Mouse (Mus musculus) intestine, embryonic 14.5 days (tissue): ENCODE data around the gene Sp7. TPM values are rescaled to one million over a fixed set of nuclear protein-coding genes. Genes with fewer than 3 reads are reported as not detected.
A peak's percentile ranks its signal among the peaks of the same experiment; 100 is the strongest.

ENCODE experiments used
- ATAC-seq: fragments of 200-750 bp; cut with Nextera tagmentation; replicated peaks from 2 replicates; pipeline ENCODE4 v1.8.0; 2017; ENCODE audit warnings: low read depth, moderate number of reproducible peaks, moderate TSS enrichment, moderate library complexity; ENCODE audit not compliant: low FRiP score, low TSS enrichment
- DNase-seq: peaks from one replicate; pipeline ENCODE4 v3.0.0-alpha.2; 2018; ENCODE audit warnings: low spot score
- H3K27ac ChIP-seq: fragments of 300-500 bp; sonication (generic); 2 replicates; pipeline ENCODE4 v1.5.1; 2014; ENCODE audit warnings: low read depth, mild to moderate bottlenecking, control low read depth
- H3K27me3 ChIP-seq: fragments of 300-500 bp; sonication (generic); replicated peaks from 2 replicates; pipeline ENCODE4 v1.6.1; 2014; ENCODE audit warnings: low read length, control low read depth; ENCODE audit not compliant: control insufficient read depth, insufficient read depth
- H3K36me3 ChIP-seq: fragments of 300-500 bp; sonication (generic); 2 replicates; pipeline ENCODE4 v1.6.1; 2014; ENCODE audit warnings: low read length, control low read depth; ENCODE audit not compliant: control insufficient read depth, insufficient read depth
- H3K4me1 ChIP-seq: fragments of 300-500 bp; sonication (generic); replicated peaks from 2 replicates; pipeline ENCODE4 v1.6.1; 2014; ENCODE audit warnings: low read length, control low read depth, mixed read lengths; ENCODE audit not compliant: control insufficient read depth, insufficient read depth
- H3K4me2 ChIP-seq: fragments of 300-500 bp; sonication (generic); 2 replicates; pipeline ENCODE4 v1.6.1; 2014; ENCODE audit warnings: low read length
- H3K4me3 ChIP-seq: fragments of 300-500 bp; sonication (generic); 2 replicates; pipeline ENCODE4 v1.5.1; 2014; ENCODE audit warnings: low read depth, low read length, control low read depth, mixed read lengths
- H3K9ac ChIP-seq: fragments of 300-500 bp; sonication (generic); 2 replicates; pipeline ENCODE4 v1.6.1; 2014; ENCODE audit warnings: mild to moderate bottlenecking, low read length
- H3K9me3 ChIP-seq: fragments of 300-500 bp; sonication (generic); 2 replicates; pipeline ENCODE4 v1.6.1; 2016; ENCODE audit warnings: low read length, control low read depth; ENCODE audit not compliant: control insufficient read depth
- WGBS: fragments of 180-500 bp; shearing (Covaris S2); extraction: QIAGEN DNeasy Blood & Tissue Kit; methylation state at CpG from one replicate; pipeline ENCODE4 v1.1.7; 2014; 5-methylcytosine and 5-hydroxymethylcytosine counted together
- polyA plus RNA-seq: library from polyadenylated mRNA; unstranded; fragments of >200 nt; fragmentation: Nextera tagmentation; extraction: Ambion mirVana; gene quantifications from 2 replicates; pipeline ENCODE4 v1.2.1, GENCODE M21; 2014

Gene Sp7
- polyA plus RNA-seq, 1 experiment from 2014 or later: 1.2 TPM

GRCm38 (mm10) chr15:102405489-102406195, 38.7 kb upstream of the Sp7 start, which contains the start of gene Sp1:
Sp1 (plus strand) TSS chr15:102406143.
- H3K4me3 ChIP-seq: peak within 1 kb of the TSS; percentile 67
- H3K27me3 ChIP-seq: no peaks in the 10 kb centered on the region
- peak within 1 kb of the TSS; percentile 100 for H3K27ac ChIP-seq
- under 1% methylated on average over 38 of the region's 38 CpGs for WGBS
- DNase-seq (peak; percentile 98), ATAC-seq (peak; percentile 97)
- H3K36me3 ChIP-seq: peaks cover 32% of the 10 kb centered on the region
- peak within 1 kb of the TSS; percentile 84 for H3K4me2 ChIP-seq
- H3K9me3 ChIP-seq: no peaks in the 10 kb centered on the region
- peak within 1 kb of the TSS; percentile 97 for H3K9ac ChIP-seq
- H3K4me1 ChIP-seq: peaks cover 34% of the 10 kb centered on the region

DNA sequence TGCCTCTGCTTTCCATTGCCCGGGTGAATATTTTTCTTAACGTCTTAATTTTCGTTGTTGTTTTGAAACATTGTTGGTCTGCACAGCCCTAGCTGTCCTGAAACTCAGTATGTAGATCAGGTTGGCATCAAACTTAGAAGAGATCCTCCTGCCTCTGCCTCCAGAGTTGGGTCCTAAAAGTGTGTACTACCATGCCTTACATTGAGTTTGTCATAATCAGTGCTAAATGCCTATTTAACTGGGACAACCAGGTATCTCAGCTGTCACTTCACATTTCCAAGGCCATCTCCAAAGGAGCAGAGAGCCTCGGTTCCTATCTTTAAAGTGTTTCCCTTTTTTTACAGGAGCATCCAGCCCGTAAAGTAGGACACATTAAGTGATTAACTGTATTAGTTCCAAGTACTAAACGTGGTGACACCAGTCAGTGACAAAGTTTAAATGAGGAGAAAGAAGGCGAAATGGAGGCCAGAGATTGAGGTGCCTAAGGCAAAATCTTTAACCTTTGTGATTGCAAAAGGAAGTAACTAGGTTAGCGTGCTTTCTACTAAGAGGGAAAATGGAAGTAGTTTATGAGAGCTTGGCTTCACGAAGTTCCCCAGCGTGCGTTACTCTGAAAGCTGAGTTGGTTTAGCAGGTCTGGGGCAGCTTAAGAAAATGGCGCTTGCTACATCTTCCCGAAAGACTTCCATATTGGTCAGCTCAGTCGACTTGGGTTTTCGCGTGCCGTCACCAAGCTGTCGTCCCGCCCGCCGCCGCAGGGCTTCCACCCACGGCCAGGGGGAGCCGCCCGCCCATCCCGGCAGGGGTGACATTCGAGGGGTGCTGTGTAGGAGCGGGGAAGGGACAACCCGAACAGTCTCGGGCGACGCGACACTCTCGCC, 37.9 kb upstream of the Sp7 start:
- peaks cover 24% of the 10 kb centered on the region for H3K36me3 ChIP-seq
- 15% methylated on average over 34 of the region's 34 CpGs for WGBS
- H3K4me1 ChIP-seq: peaks cover 30% of the 10 kb centered on the region; the same call in 1 of the 2 replicates
- peak overlapping the region; percentile 84 for H3K4me2 ChIP-seq
- H3K27ac ChIP-seq: peak overlapping the region; percentile 100
- ATAC-seq (no peak), DNase-seq (peak; percentile 99)
- no peaks in the 10 kb centered on the region for H3K9me3 ChIP-seq
- peak overlapping the region; percentile 50 for H3K4me3 ChIP-seq
- peak overlapping the region; percentile 81 for H3K9ac ChIP-seq
- no peaks in the 10 kb centered on the region for H3K27me3 ChIP-seq

GRCm38 (mm10) chr15:102402210-102402609, 35.2 kb upstream of the Sp7 start:
- Histone ChIP-seq H3K36me3 (no peaks in the 10 kb centered on the region), H3K4me1 (peaks cover 19% of the 10 kb centered on the region), H3K9ac (no peak overlapping the region), H3K9me3 (no peaks in the 10 kb centered on the region), H3K4me2 (no peak overlapping the region), H3K27me3 (no peaks in the 10 kb centered on the region), H3K4me3 (no peak overlapping the region), H3K27ac (no peak overlapping the region)
- no peak for DNase-seq
- no peak for ATAC-seq
- WGBS: 96% methylated on average over 3 of the region's 3 CpGs

- Histone ChIP-seq H3K4me2 (no peak overlapping the region), H3K9me3 (no peaks in the 10 kb centered on the region), H3K4me3 (no peak overlapping the region), H3K9ac (no peak overlapping the region), H3K36me3 (no peaks in the 10 kb centered on the region), H3K4me1 (peaks cover 17% of the 10 kb centered on the region), H3K27me3 (no peaks in the 10 kb centered on the region), H3K27ac (no peak overlapping the region)
- no peak for DNase-seq
- no peak for ATAC-seq
- WGBS: 82% methylated on average over 2 of the region's 2 CpGs
These were observed 34.3 kb upstream of the Sp7 start for GRCm38 (mm10) chr15:102401278-102401677.

DNA sequence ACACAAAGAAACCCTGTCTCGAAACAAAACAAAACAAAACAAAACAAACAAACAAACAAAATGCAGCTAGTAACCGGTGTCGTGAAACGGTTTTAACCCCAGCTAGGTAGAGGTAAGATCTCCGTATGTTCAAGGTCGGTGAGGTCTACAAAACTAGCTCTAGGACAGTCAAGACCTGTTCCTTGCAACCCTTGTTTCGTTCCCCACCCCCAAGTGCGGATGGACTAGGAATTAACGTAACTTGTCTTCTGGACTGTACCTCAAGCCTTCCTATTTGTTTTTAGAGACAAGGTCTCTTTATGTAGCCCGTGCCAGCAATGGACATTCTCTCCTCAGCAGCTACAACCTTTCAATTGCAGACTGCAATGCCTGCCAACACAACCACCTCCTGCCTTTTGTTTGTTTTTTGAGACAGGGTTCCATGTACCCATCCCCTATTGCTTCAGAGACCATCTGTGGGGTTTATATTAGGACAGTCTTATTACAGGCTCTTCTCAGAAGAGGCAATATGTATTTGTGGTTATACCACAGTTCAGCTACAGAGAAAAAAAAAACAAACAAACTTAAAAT, 33.6 kb upstream of the Sp7 start:
- DNase-seq: no peak
- no peaks in the 10 kb centered on the region for H3K27me3 ChIP-seq
- no peaks in the 10 kb centered on the region for H3K9me3 ChIP-seq
- H3K27ac ChIP-seq: peak overlapping the region; percentile 96
- no peak for ATAC-seq
- no peak overlapping the region for H3K9ac ChIP-seq
- no peak overlapping the region for H3K4me3 ChIP-seq
- WGBS: 80% methylated on average over 10 of the region's 10 CpGs
- no peaks in the 10 kb centered on the region for H3K36me3 ChIP-seq
- peak overlapping the region; percentile 75; the same call in 1 of the 2 replicates for H3K4me2 ChIP-seq
- H3K4me1 ChIP-seq: peaks cover 17% of the 10 kb centered on the region

DNA sequence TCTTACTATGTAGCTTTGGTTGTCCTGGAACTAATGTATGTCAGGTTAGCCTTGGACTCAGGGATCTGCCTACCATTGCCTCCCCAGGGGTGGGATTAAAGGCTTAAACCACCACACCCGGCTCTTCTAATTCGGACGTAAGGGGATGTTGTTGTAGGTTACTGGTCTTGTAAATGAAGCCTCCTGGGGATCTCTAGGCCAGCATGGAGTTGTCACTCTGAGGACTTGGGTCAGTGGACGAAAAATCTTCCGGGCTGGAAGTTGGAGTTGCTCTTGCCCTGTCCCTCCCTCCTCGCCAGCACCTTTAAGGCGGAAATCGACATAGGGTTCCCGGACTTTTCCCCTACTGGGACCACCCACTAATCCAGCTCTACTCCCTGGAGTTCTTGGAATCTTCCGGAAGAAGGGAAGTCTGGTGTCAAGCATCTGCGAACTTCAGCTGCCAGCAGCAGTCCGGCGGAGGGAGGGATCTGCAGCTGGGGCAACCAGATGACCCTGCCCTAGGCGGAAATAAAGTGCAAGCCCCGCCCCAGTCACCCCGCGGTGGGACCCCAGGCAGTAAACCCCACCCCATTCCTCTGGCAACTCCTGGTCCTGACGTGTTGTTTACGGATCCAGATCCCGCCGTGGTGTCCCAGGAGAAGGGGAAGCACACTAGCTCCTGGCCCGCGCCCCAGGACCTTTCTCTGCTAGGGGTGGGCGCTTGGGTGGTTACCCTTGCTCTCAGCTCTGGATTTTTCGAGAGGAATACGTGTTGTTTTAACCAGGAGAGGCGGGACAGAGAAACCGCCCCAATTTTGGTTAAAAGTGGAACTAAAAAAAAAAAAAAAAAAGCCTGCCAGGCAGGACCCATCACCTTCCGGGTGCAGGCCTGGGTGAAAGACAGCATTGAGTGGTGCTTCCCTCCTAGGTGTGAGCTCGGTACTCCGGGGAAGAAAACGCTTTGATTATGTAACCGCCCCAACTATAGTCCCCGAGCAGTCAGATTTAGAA, 32.5 kb upstream of the Sp7 start:
- Histone ChIP-seq H3K9ac (peak overlapping the region; percentile 61), H3K27ac (peak overlapping the region; percentile 96), H3K4me2 (peak overlapping the region; percentile 75), H3K27me3 (no peaks in the 10 kb centered on the region), H3K4me3 (peak overlapping the region; percentile 44), H3K4me1 (peaks cover 17% of the 10 kb centered on the region), H3K36me3 (no peaks in the 10 kb centered on the region), H3K9me3 (no peaks in the 10 kb centered on the region)
- WGBS: 2% methylated on average over 34 of the region's 34 CpGs
- DNase-seq: peak; percentile 89
- ATAC-seq: peak; percentile 90

- peaks cover 18% of the 10 kb centered on the region for H3K4me1 ChIP-seq
- H3K9me3 ChIP-seq: no peaks in the 10 kb centered on the region
- H3K36me3 ChIP-seq: no peaks in the 10 kb centered on the region
- peak overlapping the region; percentile 75 for H3K4me2 ChIP-seq
- no peak for ATAC-seq
- H3K9ac ChIP-seq: no peak overlapping the region
- H3K27ac ChIP-seq: peak overlapping the region; percentile 96
- no peak overlapping the region; the same call in 1 of the 2 replicates for H3K4me3 ChIP-seq
- DNase-seq: no peak
- 30% methylated on average over 5 of the region's 5 CpGs for WGBS
- no peaks in the 10 kb centered on the region for H3K27me3 ChIP-seq
These were observed 31.6 kb upstream of the Sp7 start for GRCm38 (mm10) chr15:102398629-102399028.
